Mouse (Mus musculus): ENCODE results near the gene Dok5.

Gene Dok5

DNA sequence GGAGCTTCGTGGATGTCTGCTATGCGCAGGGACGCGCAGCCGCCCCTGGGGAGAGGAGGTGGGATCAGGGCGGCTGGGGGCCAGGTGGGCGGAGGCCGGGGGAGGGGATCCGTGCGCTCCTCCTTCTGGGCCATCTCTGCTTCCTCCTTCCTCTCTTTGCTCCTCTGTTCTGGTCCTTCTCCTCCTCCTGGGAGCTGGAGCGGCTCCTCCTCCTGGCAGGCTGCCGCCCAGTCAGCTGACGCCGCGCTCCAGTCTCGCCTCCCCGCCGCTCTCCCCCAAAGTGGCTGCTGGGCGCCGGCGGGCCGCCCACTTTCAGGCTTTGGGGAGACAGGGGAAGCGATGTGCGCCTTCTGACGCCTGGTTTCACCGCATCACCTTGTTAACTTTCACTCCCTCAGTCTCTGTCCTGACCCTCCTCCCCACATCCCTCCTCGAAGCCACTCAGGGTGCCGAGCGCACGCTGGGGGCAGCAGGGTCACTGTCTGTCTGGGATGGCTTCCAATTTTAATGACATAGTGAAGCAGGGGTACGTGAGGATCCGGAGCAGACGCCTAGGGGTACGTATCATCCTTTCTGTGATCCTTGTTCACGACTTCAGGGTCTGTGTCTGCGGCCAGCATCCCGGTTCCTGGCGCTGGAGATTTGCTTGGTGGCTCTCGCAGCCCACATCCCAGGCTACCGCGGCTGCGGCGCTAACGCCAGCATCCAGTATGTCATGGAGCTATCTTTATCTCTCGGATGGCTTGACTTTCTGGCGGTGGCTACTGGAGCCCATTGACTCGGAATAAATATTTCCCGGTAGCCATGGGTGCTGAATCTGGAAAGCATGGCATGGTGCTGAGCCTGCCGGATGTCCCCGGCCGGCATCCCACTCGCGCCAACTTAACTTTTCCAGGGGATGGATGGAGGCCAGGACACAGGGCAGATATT, at the start of gene Dok5:
Gene Dok5, plus strand, starts transcription at position 176 of the 930 bp plus-strand sequence.
- no peak for DNase-seq (ENCODE audit: low read depth, low spot score)

DNA sequence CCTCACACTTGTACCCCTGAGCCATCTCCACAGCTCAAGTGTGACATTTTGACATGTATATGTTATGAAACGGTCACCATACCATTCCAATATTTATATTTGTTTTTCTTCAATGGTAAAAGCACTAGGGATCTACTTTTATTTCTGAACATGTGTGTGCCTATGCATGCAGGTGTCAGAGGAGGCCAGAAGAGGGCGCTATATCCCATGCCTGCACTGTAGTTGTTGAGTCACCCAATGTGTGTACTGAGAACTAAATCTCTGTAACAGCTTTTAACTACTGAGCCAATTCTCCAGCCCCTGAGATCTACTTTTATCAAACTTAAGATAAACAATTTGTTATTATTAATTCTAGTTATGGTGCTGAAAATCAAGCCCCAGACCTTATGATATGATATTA, 48.2 kb upstream of the Dok5 start:
- DNase-seq (ENCODE audit: low read depth, low spot score), result no peak

DNA sequence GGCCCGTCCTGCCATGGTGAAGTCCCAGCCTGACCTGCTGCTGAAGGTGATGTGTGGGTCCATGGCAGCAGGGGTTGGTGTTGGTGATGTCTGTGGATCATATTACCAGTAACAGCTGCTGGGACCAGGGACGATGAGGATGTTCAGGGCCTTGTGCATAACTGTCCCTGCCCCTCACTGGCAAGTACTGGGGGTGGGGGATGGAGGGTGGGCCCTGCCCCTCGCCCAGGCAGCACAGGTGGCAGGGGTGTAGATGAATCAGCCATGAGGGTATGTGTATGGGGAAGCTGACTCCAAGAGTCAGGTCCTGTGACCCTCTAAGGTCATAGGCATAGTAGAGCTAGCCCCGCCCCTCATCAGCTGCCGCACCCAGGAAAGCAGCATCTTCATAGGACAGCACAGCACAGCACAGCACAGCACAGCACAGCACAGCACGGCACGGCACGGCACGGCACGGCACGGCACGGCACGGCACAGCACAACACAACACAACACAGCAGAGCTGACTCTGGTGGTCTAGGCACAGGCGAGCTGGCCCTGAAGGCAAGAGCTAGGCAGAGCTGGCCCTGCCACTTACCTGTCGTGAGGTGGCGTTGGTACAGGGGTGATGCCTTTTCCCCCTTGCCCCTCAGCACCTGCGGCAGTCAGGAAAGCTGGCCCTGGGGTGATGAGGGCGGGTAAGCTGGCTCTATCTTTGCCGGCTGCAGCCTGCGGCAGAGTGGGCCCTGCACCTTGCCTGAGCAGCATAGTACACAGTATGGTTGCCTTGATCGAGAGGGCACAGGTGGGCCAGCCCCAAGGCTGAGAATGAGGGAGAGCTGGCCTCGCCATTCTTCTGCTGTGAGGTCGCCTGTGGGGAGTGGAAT, 36.3 kb upstream of the Dok5 start:
- DNase-seq (ENCODE audit: low read depth, low spot score), result no peak

DNA sequence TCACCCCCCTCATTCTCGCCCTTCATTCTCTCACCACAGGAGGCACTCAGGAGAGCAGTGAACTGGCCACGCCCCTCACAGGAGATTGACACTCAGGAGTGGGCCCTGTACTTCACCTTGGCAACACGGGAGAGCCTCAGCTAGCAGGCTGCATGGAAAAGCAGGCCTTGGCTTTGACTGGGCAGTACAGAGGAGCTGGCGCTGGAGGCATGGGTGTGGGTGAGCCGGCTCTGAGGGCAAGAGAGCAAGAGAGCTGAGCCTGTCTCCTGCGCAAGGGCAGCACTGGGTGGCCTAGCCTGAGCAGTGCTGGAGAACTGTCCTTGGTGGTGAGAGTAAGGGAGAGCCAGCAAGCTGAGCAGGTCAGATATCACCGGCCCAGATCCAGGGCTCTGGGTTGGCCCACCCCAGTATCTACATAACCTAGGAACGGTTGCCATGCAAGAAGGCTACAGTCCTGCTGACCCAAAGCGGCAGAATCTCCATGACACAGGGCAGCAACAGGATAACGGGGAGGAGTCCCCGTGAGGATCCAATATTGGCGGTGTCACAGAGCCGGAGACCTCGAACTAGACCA, 35.6 kb upstream of the Dok5 start:
- DNase-seq (ENCODE audit: low read depth, low spot score), result no peak

DNA sequence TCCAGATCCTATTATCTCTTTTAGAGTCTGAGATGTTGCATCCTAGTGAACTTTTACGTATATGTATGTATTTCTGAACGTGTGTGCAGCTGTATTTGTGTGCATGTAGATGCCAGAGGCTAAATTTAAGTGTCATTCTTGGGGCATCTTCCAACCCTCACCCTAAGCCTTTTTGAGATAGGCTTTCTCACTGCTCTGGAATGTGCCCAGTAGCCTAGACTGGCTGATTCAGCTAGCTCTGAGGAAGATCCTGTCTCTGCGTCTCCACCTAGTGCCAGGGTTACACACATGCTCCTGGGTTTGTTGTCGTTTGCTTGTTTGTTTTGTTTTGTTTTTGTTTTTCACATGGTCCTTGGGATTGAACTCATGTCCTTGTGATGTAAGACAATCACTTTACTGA, 31.1 kb upstream of the Dok5 start:
- no peak for DNase-seq (ENCODE audit: low read depth, low spot score)

DNA sequence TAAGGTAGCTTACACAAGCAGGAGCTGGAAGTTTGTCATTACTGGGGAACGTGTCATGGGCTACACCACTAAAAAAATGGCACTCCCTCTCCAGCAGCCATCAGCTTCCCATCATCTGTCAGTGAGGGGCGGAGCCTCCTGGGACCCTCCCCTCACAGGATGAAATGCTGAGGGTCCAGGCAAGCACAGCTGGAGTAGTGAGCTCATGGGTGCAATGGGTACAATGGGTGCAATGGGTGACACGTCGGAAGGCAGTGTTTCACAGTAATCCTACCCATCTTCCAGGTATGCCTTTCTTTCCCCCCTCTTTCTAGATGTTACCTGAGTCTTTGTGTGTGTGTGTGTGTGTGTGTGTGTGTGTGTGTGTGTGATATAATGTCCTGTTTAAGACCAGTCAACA, 25.1 kb upstream of the Dok5 start:
- DNase-seq (ENCODE audit: low read depth, low spot score), result no peak

DNA sequence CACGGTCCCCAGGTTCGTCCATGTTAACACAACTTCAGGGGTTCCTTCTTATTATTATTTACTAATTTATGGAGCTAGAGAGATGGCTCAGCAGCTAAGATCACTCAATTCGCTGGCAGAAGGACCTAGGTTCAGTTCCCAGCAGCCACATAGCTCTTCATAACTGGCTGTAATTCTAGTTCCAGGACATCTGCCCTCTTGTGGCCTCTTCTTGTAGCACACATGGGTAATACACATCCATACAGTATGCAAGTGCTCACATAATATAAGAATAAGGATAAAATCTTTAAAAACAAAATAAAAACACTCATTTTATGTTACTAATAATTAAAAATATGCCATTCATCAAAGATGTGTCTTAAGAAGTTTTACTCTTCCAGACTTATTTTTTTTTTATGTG, 23.9 kb upstream of the Dok5 start:
- DNase-seq (ENCODE audit: low read depth, low spot score), result no peak

DNA sequence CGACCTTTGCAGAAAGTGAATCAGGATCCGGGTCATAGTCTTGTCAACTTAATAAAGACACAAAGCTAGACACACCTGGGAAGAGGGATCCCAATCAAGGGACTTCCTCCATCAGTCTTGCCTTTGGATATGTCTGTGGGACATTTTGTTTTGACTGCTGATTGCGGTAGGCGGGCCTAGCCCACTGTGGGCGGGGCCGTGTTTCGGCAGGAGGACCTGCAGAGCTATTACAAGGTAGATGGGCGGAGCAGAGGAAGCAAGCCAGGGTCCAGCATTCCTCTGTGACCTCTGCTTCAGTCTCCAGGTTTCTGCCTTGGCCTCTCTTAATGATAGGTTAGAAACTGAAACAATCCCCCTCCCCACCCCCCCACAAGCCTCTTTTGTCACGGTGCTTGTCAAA, 22.7 kb upstream of the Dok5 start:
- no peak for DNase-seq (ENCODE audit: low read depth, low spot score)

DNA sequence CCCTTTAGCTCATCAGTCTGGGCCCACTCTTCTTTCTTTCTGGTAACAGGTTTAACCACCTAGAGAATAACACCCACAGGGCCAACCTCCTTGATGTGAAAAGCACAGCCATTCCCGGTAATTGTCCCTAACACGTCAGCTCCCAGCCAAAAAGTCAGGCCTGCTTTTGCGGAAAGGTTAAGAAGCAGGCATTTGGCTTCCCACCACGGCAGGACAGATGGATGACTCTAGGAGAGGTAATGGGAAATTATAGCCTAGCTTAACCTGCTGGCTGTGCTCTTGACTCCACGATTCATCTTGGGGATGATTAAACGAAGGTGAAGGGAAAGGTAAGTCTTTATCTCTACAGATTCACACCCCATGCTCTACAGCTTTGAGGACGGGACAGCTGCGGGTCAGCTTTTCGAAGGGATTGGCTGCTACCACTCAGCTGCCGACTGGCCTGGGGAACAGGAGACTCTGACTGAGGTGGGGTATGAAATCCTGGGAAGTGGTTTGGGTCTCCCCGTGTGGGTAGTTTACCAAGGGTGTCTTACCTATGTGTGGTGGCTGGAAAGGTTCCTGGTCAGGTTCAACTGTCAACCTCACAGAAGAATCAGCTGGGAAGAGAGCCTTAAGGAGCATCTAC, 18.8 kb upstream of the Dok5 start:
- no peak for DNase-seq (ENCODE audit: low read depth, low spot score)

DNA sequence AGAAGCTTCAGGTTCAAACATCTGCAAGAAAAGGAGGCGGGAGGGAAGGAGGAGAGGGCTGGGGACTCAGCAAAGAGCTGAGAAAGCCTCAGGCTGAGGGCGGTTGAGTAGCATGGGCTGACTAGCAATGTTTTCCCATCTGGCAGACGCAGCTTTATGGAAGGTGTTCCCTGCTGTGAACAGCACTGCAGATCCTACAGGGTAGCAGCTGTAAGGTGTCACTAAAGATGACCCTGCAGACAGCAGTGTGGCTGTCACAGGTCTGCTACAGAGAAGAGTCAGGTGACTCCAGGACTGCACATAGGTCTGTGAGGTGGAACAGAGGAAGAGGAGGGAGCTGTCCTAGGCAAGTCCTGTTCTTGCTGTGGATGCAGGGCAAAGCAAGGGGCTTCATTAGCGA, 11.2 kb upstream of the Dok5 start:
- DNase-seq (ENCODE audit: low read depth, low spot score), result no peak

DNA sequence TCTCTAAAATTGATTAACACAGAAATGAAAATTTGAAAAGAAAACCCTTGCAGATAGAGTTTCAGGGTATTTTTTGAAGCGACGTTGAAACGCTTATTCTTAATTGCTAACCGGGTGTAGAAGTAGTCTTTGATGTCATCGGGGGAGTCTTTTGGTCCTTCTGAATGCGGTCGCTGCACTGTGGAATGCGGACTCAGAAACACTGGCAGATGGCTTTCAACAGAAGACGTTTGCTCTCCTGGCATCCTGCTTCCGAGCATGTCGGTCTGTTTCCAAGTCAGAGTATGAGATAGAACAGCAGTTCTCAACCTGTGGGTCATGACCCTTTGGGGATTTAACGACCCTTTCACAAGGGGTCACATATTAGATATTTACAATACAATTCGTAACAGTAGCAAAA, 7.5 kb upstream of the Dok5 start:
- DNase-seq (ENCODE audit: low read depth, low spot score), result no peak

DNA sequence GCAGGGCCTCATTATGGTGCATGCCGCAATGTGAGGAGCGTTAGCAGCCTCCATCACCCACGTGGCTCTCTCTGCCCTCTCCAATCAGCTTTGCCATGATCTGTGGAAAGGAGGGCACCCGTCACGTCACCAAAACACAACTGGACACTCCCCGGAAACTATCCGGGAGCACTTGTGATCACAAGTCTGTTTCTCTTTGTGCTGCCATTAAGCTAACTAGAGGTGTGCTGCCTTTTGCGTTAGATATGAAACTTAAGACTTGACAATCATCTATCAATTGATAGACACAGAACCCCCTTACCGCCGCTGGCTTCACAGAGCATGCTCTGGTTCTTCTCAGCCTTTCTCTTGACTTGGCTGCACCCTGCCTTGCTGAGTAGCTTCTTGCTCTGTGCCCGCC, 6.9 kb upstream of the Dok5 start:
- DNase-seq (ENCODE audit: low read depth, low spot score), result no peak

DNA sequence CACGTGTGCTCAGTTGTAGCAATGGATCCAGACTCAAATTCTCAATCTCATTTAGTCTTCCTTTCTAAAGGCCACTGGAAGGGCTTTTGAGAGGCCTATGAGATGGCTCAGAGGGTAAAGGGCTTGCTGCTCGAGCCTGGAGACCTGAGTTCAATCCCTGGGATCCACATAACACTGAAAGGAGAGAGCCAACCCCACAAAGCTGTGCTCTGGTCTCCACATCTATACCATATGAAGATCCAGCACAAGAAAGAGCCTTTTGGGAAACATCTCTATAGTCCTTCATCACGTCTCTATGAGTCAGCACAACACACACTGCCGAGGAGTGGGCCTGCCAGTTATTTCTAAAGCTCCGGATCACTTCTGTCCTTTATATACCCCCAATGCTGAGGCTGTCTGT, 5.8 kb upstream of the Dok5 start:
- no peak for DNase-seq (ENCODE audit: low read depth, low spot score)

DNA sequence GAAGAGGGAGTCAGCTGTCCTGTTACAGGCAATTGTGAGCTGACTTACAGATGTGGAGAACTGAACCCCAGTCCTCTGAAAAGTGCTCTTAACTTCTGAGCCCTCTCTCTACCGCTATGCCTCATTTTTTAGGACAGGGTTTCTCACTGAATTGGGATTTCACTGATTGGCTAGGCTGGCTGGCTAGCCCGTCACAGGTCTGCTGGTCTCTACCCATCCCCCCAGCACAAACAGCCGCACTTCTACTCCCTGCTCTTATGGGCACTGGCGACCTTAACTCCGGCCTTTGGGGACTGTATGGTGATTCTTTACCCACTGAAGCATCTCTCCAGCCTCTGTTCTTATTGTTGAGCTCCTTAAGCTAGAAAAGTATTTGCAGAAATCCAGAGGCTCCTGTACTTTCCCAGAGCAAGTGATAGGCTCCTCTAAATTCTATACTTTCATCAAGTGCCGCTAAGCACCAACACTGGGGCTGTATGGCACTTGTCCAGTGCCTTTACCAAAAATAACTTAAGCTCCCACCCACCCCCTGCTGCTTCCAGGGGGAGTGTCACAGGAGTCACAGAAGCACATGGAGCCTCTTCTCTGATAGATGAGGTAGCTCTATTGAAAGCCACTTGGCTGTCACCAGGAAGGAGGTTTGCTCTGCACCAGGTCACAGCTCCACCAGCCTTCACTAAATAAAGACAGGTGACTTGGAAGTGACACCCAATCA, 4.5 kb upstream of the Dok5 start:
- DNase-seq (ENCODE audit: low read depth, low spot score), result no peak

DNA sequence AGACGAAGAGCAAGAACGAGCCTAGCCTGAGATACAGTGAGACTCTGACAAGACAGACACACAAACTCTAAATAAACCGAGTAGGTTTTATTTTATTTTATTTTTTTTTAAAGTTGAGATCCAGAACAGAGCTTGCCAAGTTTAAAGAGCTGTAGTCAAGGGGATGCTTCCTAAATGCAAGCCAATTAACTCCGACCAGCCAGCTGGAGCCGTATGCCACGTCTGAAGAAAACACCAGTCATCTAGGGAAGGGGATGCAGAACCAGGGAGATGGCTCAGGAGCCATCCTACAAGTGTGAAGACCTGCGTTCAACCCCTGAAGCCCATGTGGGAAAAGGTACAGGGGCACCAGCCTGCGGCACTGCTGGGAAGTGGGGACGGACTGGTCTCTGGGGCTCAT, 2.7 kb upstream of the Dok5 start:
- DNase-seq (ENCODE audit: low read depth, low spot score), result no peak

DNA sequence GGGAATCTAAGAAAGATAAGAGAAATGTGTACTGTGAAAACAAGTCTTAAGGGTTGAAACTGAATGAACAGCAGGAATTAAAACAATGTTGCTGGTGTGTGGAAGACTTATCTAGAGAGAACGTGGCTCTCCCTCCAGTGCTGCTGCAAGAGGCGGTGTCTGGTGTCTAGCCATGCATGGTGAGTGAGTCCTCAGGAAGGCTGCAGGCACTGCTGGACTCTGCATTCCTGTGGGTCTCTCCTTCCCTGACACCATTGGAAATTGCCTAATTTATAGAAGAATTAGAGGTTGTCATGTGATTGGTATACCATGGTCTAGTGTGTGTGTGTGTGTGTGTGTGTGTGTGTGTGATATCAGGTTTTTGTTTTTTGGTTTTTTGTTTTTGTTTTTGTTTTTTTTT, 1.9 kb upstream of the Dok5 start:
- DNase-seq (ENCODE audit: low read depth, low spot score), result no peak

DNA sequence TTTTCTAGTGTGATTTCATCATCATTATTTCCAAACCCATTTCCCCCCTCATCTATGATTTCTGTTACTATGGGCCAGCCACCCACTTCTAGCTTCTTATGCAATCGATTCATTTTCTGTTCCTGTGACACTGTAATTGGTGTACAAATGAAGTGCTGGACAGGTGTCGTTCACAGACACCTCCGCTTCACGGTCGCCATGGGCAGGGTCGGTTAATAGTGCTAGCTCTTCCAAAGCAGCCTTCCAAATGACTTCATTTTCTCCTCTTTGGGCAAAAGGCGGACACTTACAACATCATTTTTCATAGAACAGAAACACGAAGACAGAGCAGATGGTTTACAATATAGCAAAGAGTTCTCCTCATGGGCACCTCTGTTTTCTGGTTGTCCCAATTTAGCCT, 1.5 kb upstream of the Dok5 start:
- no peak for DNase-seq (ENCODE audit: low read depth, low spot score)

DNA sequence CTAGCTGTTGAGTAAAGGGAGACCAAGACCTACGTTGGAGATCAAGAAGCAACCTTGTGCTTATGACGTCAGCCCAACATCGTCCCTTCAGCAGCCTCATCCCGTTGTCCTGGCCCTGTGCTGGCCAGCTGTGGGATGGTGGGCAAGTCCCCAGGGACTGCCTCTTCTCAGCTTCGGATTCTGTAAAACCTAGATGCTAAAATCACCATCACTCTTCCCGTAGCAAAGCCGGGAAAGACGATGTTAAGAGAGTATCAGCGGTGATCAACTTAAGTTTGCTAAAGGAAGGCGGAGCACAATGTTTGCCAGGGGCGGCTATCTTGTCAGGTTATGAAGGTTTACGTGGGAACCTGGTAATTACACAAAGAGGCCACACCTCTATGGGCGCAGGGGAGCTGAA, 826 bp upstream of the Dok5 start:
- no peak for DNase-seq (ENCODE audit: low read depth, low spot score)

DNA sequence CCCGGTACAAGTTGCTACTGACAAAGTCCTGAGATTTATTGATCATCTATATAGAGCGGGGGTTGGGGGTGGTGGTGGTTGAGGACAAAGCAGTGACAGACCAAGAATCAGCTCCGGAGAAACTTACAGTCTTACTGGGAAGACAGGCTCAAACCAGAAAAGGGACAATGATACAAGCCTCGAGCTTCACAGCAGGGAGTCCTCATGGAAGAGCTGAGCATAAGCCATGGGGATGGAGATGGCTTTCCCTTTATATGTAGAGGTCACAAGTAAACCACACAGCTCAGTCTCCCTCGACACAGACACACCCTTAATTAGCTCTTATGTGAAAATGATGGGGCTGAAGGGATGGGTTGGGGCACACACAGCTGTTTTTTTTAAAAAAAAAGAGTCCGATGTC, 402 bp upstream of the Dok5 start:
- no peak for DNase-seq (ENCODE audit: low read depth, low spot score)

DNA sequence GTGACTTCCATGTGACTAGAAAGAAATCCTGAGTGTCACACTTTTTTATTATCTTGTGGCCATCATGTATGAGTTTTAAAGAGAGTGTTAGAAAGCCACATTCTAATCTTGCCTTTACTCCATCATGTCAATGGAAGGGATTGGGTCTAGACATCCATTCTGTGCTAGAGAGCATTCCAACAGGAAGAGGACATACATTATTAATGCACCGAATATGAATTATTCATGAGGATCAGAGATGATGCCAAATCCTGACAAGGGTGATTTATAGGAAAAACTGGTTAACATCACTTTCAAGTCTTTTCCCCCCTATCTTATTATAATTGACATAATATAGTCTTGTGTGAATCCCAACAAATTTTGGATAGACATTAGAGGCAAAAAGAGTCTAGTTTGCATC, 2.1 kb downstream of the Dok5 start:
- DNase-seq (ENCODE audit: low read depth, low spot score), result no peak

DNA sequence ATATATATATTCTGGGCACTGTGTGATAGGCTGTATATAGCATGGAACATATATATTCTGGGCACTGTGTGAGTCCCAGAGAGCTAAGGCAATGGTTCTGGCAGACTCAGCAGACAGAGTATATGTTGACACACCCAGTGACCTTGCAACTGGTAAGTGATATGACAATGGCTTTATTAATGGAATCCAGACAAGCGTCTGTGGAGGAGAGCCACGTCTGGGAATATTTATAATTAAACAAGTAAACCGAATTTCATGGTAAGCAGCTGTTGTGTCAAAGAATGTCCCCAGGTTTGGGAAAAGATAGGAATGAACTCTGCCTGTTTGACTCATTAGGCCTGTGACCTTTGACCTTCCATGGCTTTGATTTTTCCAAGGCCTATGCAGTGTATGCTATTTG, 2.8 kb downstream of the Dok5 start:
- DNase-seq (ENCODE audit: low read depth, low spot score), result no peak

Measured in retina, adult 2 months (tissue).